Mouse (Mus musculus) heart, embryonic 10.5 days (tissue): Measurements from ENCODE around the gene Mr1. TPM values are rescaled to one million over a fixed set of nuclear protein-coding genes. Genes with fewer than 3 reads are reported as not detected.

ENCODE experiments used
- DNase-seq: peaks from one replicate; pipeline ENCODE4 v3.0.0-alpha.2; 2017; ENCODE audit warnings: low spot score
- H3K27ac ChIP-seq: fragments of 300-500 bp; sonication (generic); 2 replicates; pipeline ENCODE4 v1.5.1; 2016; ENCODE audit warnings: mild to moderate bottlenecking
- H3K27me3 ChIP-seq: fragments of 300-500 bp; sonication (generic); 2 replicates; pipeline ENCODE4 v1.6.1; 2016; ENCODE audit warnings: mild to moderate bottlenecking; ENCODE audit not compliant: poor library complexity, insufficient read depth, severe bottlenecking
- H3K36me3 ChIP-seq: fragments of 300-500 bp; sonication (generic); 2 replicates; pipeline ENCODE4 v1.6.1; 2016; ENCODE audit warnings: mild to moderate bottlenecking, moderate library complexity
- H3K4me1 ChIP-seq: fragments of 300-500 bp; sonication (generic); 2 replicates; pipeline ENCODE4 v1.6.1; 2016; ENCODE audit warnings: mild to moderate bottlenecking
- H3K4me3 ChIP-seq: fragments of 300-500 bp; sonication (generic); 2 replicates; pipeline ENCODE4 v1.5.1; 2016; ENCODE audit warnings: mild to moderate bottlenecking, moderate library complexity
- H3K9me3 ChIP-seq: fragments of 300-500 bp; sonication (generic); 2 replicates; pipeline ENCODE4 v1.6.1; 2016; ENCODE audit warnings: mild to moderate bottlenecking, moderate library complexity
- WGBS: fragments of 180-500 bp; shearing (Covaris S2); methylation state at CpG from one replicate; pipeline ENCODE4 v1.1.7; 2016; 5-methylcytosine and 5-hydroxymethylcytosine counted together
- polyA plus RNA-seq: library from polyadenylated mRNA; unstranded; fragments of >200 nt; fragmentation: Nextera tagmentation; extraction: Ambion mirVana; gene quantifications from 2 replicates; pipeline ENCODE4 v1.2.1, GENCODE M21; 2016

Mr1 gene
- polyA plus RNA-seq, 1 experiment from 2014 or later = 1.3 TPM

- no peaks in the 10 kb centered on the region for H3K36me3 ChIP-seq
- H3K27ac ChIP-seq = peak within 1 kb of the TSS; percentile 96
- H3K27me3 ChIP-seq = no peaks in the 10 kb centered on the region
- 3% methylated on average over 48 of the region's 48 CpGs for WGBS
- H3K9me3 ChIP-seq = no peaks in the 10 kb centered on the region
- H3K4me3 ChIP-seq = peak within 1 kb of the TSS; percentile 96
- peaks cover 21% of the 10 kb centered on the region for H3K4me1 ChIP-seq
- DNase-seq = peak; percentile 99
Measured at GRCm38 (mm10) chr1:155158141-155158969, 11.7 kb upstream of the Mr1 start, which contains the start of gene Stx6. Gene Stx6 (plus strand): TSS chr1:155158715.

GRCm38 (mm10) chr1:155153906-155154305, 7.3 kb upstream of the Mr1 start:
- Histone ChIP-seq H3K27me3 (no peaks in the 10 kb centered on the region), H3K36me3 (no peaks in the 10 kb centered on the region), H3K4me3 (no peak overlapping the region), H3K27ac (no peak overlapping the region), H3K4me1 (peaks cover 7% of the 10 kb centered on the region), H3K9me3 (no peaks in the 10 kb centered on the region)
- 69% methylated on average over 4 of the region's 4 CpGs for WGBS
- no peak for DNase-seq

DNA sequence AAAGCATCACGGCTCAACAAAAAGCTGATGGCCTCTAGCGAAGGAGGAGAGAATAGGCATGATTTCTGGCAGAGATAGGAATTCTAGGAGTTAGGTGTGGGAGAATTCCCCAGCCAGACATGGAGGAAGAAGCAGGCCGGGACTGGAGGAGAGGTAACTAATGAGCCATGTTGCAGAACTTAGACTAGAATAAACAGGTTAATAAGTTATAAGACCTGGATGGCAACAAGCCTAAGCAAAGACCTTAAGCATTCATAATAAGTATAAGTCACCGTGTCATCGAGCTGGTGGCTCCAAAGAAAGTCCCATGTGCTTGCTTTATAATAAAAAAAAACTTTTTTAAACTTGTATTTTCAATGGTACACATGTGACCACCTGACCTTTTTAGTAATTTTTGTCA, 4.2 kb upstream of the Mr1 start:
- DNase-seq = no peak
- peaks cover 6% of the 10 kb centered on the region; the same call in 1 of the 2 replicates for H3K4me1 ChIP-seq
- no peaks in the 10 kb centered on the region for H3K36me3 ChIP-seq
- H3K4me3 ChIP-seq = no peak overlapping the region
- no peaks in the 10 kb centered on the region for H3K27me3 ChIP-seq
- no peak overlapping the region for H3K27ac ChIP-seq
- 89% methylated on average over 5 of the region's 5 CpGs for WGBS
- no peaks in the 10 kb centered on the region for H3K9me3 ChIP-seq

DNA sequence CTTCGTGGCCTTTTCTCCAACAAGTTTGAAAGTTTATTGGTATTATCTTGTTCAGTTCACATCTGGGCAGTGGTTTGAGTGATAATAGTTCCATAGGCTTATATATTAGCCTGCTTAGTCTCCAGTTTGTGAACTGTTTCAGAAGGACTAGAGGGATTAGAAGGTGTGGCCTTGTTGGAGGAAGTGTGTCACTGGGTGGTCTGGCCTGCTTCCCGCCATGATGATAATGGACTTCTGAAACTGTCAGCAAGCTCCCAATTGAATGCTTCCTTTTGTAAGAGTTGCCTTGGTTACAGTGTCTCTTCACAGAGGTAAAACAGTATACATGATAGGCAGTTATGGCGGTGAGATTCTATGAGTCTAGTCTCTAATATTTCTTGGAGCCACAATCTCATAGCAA, 2.8 kb upstream of the Mr1 start:
- H3K27me3 ChIP-seq = no peaks in the 10 kb centered on the region
- H3K4me1 ChIP-seq = peaks cover 10% of the 10 kb centered on the region; the same call in 1 of the 2 replicates
- WGBS = 86% methylated on average over 3 of the region's 3 CpGs
- no peak for DNase-seq
- H3K4me3 ChIP-seq = no peak overlapping the region
- no peaks in the 10 kb centered on the region for H3K36me3 ChIP-seq
- no peaks in the 10 kb centered on the region for H3K9me3 ChIP-seq
- H3K27ac ChIP-seq = no peak overlapping the region

- Histone ChIP-seq H3K36me3 (no peaks in the 10 kb centered on the region), H3K9me3 (no peaks in the 10 kb centered on the region), H3K27ac (no peak overlapping the region), H3K27me3 (no peaks in the 10 kb centered on the region), H3K4me3 (no peak overlapping the region), H3K4me1 (peaks cover 10% of the 10 kb centered on the region; the same call in 1 of the 2 replicates)
- WGBS = 75% methylated on average over 2 of the region's 2 CpGs
- no peak for DNase-seq
Measured at GRCm38 (mm10) chr1:155147228-155147627, 614 bp upstream of the Mr1 start.

DNA sequence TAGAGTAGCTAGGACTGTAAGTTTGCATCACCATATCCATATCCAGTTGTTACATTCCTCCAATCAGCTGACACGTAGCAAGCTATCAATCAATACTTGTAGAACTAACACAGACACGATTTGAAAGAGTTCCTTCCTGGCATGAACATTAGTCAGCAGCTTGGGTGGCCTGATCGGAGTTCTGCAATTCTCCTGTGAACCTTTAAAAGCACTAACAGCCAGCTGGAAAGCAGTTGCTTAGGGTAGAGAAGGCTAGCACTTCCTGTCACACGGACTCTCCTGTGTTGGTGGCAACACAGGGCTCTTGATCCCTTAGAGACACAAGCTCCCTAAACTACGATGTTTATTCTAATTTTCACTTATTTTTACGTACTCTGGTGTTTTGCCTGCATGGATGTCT, 994 bp downstream of the Mr1 start:
- H3K4me3 ChIP-seq = no peak overlapping the region
- no peak overlapping the region for H3K27ac ChIP-seq
- WGBS = 52% methylated on average over 6 of the region's 6 CpGs
- no peak for DNase-seq
- H3K9me3 ChIP-seq = no peaks in the 10 kb centered on the region
- H3K4me1 ChIP-seq = peaks cover 10% of the 10 kb centered on the region; the same call in 1 of the 2 replicates
- no peaks in the 10 kb centered on the region for H3K36me3 ChIP-seq
- no peaks in the 10 kb centered on the region for H3K27me3 ChIP-seq

DNA sequence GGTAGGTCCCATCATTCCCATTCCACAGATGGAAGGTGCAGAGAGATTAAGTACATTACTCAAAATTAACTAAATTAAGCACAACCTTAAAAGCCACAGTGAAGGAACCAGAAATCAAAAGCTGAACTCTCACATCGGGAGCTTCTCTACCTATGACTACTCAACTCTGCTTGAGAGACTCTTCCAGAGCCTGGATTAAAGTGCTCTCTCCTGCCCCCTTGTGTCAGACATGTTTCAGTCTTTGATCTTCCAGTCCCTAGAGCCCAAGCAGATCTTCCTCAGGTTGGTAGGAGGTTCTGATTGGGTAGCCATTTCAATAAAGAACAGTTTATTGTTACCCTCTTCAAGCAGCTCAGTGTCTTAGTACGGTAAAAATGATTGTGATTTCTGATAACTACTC, 6.5 kb downstream of the Mr1 start:
- Histone ChIP-seq H3K27me3 (no peaks in the 10 kb centered on the region), H3K36me3 (no peaks in the 10 kb centered on the region), H3K4me3 (no peak overlapping the region), H3K9me3 (no peaks in the 10 kb centered on the region), H3K4me1 (peaks cover 29% of the 10 kb centered on the region), H3K27ac (no peak overlapping the region)
- 67% methylated on average over 2 of the region's 2 CpGs for WGBS
- no peak for DNase-seq

DNA sequence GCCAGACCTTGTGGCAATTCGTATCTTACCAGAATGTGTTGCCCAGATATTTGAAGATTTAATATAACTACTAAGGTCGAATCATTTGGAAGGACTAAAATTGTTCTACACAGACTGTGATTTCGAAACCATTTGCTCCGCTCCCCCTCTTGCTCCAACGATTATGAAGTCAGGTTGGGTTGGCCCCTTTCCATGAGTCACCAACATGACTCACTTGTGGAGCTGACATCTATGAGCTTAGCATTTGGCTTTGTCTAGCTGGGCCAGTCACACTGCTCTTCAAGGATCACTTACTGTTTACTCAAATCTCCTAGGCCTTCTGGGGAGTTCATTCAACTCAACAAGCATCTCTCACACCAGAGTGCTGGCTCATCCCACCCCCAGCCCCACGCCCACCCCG, 7.8 kb downstream of the Mr1 start:
- peaks cover 42% of the 10 kb centered on the region for H3K4me1 ChIP-seq

DNA sequence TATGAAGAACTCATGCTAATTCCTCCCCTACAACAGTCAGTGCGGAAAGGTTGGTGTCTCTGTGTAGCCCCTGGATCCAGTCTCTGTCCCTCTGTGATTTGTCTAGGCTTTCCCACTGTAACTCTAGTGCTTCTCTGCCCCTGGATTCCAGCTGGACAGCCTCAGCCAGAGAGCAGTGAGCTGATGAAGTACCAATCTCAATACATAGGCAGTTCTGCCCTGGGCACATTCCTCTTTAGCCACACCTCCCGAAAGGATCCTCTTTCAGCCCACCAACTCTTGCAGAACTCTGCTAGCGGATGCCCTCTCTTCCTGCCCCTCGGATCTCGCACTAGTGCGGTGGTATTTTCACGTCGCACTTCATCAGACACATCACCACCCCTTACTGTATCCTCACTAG, 11.7 kb downstream of the Mr1 start:
- Histone ChIP-seq H3K9me3 (no peaks in the 10 kb centered on the region), H3K4me1 (peaks cover 43% of the 10 kb centered on the region), H3K4me3 (no peak overlapping the region), H3K36me3 (no peaks in the 10 kb centered on the region), H3K27me3 (no peaks in the 10 kb centered on the region), H3K27ac (peak overlapping the region; percentile 47; the same call in 1 of the 2 replicates)
- peak; percentile 82 for DNase-seq
- 36% methylated on average over 8 of the region's 8 CpGs for WGBS

More for the DNA sequence above, 7.8 kb downstream of the Mr1 start:
- Histone ChIP-seq H3K27me3 (no peaks in the 10 kb centered on the region), H3K36me3 (no peaks in the 10 kb centered on the region), H3K9me3 (no peaks in the 10 kb centered on the region), H3K27ac (no peak overlapping the region), H3K4me3 (no peak overlapping the region)
- WGBS = 88% methylated on average over 7 of the region's 7 CpGs
- no peak for DNase-seq

GRCm38 (mm10) chr1:155127429-155127934, 19.1 kb downstream of the Mr1 start:
- no peak overlapping the region for H3K27ac ChIP-seq
- no peaks in the 10 kb centered on the region for H3K27me3 ChIP-seq
- H3K36me3 ChIP-seq = no peaks in the 10 kb centered on the region
- no peak for DNase-seq
- no peaks in the 10 kb centered on the region for H3K9me3 ChIP-seq
- H3K4me3 ChIP-seq = no peak overlapping the region
- WGBS = 86% methylated on average over 5 of the region's 5 CpGs
- peaks cover 4% of the 10 kb centered on the region; the same call in 1 of the 2 replicates for H3K4me1 ChIP-seq

DNA sequence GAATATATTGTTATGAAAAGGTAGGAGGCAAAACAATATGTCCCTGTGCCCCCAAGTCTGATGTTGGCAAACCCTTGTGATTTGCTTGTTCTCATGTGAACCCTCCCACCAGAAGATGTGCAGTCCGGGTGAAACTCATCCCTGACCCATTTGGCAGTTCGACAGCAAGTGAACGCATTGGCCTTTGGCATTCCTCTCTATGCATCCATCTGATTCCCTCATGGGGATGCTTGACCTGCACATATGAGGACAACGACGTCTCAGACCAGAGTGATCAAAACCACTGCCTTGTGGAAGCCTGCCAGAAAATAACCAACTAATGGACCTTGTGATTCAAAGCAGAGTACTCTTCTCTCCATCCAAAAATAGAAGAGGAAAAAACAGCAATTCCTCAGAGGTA, 19.9 kb downstream of the Mr1 start:
- no peaks in the 10 kb centered on the region for H3K27me3 ChIP-seq
- H3K4me1 ChIP-seq = peaks cover 6% of the 10 kb centered on the region; the same call in 1 of the 2 replicates
- no peak for DNase-seq
- no peaks in the 10 kb centered on the region for H3K9me3 ChIP-seq
- 87% methylated on average over 5 of the region's 5 CpGs for WGBS
- no peak overlapping the region for H3K27ac ChIP-seq
- H3K36me3 ChIP-seq = no peaks in the 10 kb centered on the region
- no peak overlapping the region for H3K4me3 ChIP-seq

- 93% methylated on average over 5 of the region's 5 CpGs for WGBS
- no peak for DNase-seq
- H3K4me3 ChIP-seq = no peak overlapping the region
Measured at GRCm38 (mm10) chr1:155124397-155124796, 22.2 kb downstream of the Mr1 start.

More at GRCm38 (mm10) chr1:155124397-155124796, 22.2 kb downstream of the Mr1 start:
- Histone ChIP-seq H3K4me1 (peaks cover 6% of the 10 kb centered on the region; the same call in 1 of the 2 replicates), H3K9me3 (no peaks in the 10 kb centered on the region), H3K27me3 (no peaks in the 10 kb centered on the region), H3K36me3 (no peaks in the 10 kb centered on the region), H3K27ac (no peak overlapping the region)
